Mouse (Mus musculus) C2C12 (cell line): ENCODE measurements around the gene Kalrn.

Source experiments
- CEBPB ChIP-seq: IDR thresholded peaks from one replicate; pipeline ENCODE4 v1.6.1; 2011; ENCODE audit warnings: low read depth, mild to moderate bottlenecking, control low read depth, moderate library complexity
- CTCF ChIP-seq: IDR thresholded peaks from one replicate; pipeline ENCODE4 v1.5.1; 2011; ENCODE audit not compliant: control insufficient read depth, insufficient read depth, insufficient read length
- FOSL1 ChIP-seq: IDR thresholded peaks from one replicate; pipeline ENCODE4 v1.8.0; 2011; ENCODE audit warnings: mild to moderate bottlenecking, low read length; ENCODE audit not compliant: poor library complexity, insufficient read depth, severe bottlenecking
- MAX ChIP-seq: IDR thresholded peaks from one replicate; pipeline ENCODE4 v1.6.1; 2011; ENCODE audit warnings: mild to moderate bottlenecking, control low read depth
- MYOD1 ChIP-seq: IDR thresholded peaks from one replicate; pipeline ENCODE4 v1.6.1; 2011; ENCODE audit warnings: low read depth; ENCODE audit not compliant: control insufficient read depth, insufficient read length
- MYOG ChIP-seq: IDR thresholded peaks from one replicate; pipeline ENCODE4 v1.6.1; 2011; ENCODE audit not compliant: control insufficient read depth, insufficient read length; ENCODE audit errors: extremely low read depth
- USF1 ChIP-seq: IDR thresholded peaks from one replicate; pipeline ENCODE4 v1.6.1; 2011; ENCODE audit warnings: low read depth, mild to moderate bottlenecking, control low read depth, moderate library complexity

- TF ChIP-seq CTCF, result no peak
- TF ChIP-seq FOSL1, result no peak
- TF ChIP-seq USF1, result no peak
- TF ChIP-seq CEBPB, result no peak
- TF ChIP-seq MAX, result no peak
- no peak for TF ChIP-seq MYOG
- no peak for TF ChIP-seq MYOD1
Measured at GRCm38 (mm10) chr16:34543754-34544153, 29.6 kb downstream of the Kalrn start.
